Mouse (Mus musculus) kidney, adult 8-10 months (tissue): ENCODE measurements at regions not wholly inside any gene's neighbourhood (a gene's known extent, or its start where the extent isn't known, plus 50 kb on each side); places are given as distances from the start of the nearest gene placed in this dataset.
"Not testable (repeated sequence)": the region's sequence is repeated elsewhere in the genome, so short reads cannot be mapped to it uniquely, and the experiment has no call there.

Experiments
- DNase-seq, 2 experiments: peaks; one replicate each; pipeline ENCODE4 v3.0.0; 2022

GRCm38 (mm10) chr8:8919040-8919439, 228.7 kb upstream of the Arglu1 start:
- no peak for DNase-seq

GRCm38 (mm10) chr8:8907478-8908165, 217.3 kb upstream of the Arglu1 start:
- no peak for DNase-seq

GRCm38 (mm10) chr8:8892996-8893395, 202.7 kb upstream of the Arglu1 start:
- no peak for DNase-seq

- DNase-seq = no peak
Observed at GRCm38 (mm10) chr8:8877286-8877685, 187.0 kb upstream of the Arglu1 start.

GRCm38 (mm10) chr8:8876879-8877278, 186.6 kb upstream of the Arglu1 start:
- DNase-seq = no peak

- DNase-seq = no peak
Observed at GRCm38 (mm10) chr8:8876469-8876868, 186.1 kb upstream of the Arglu1 start.

- no peak for DNase-seq
Observed at GRCm38 (mm10) chr8:8871938-8872337, 181.6 kb upstream of the Arglu1 start.

- DNase-seq = no peak
Observed at GRCm38 (mm10) chr8:8871039-8871438, 180.7 kb upstream of the Arglu1 start.

GRCm38 (mm10) chr8:8870487-8870886, 180.2 kb upstream of the Arglu1 start:
- DNase-seq = no peak

GRCm38 (mm10) chr8:8869338-8869737, 179.0 kb upstream of the Arglu1 start:
- DNase-seq = no peak

- no peak for DNase-seq
Observed at GRCm38 (mm10) chr8:8867924-8868323, 177.6 kb upstream of the Arglu1 start.

- DNase-seq = no peak
Observed at GRCm38 (mm10) chr8:8867126-8867777, 176.9 kb upstream of the Arglu1 start.

- DNase-seq = no peak
Observed at GRCm38 (mm10) chr8:8862767-8863166, 172.4 kb upstream of the Arglu1 start.

- no peak for DNase-seq
Observed at GRCm38 (mm10) chr8:8861331-8861940, 171.1 kb upstream of the Arglu1 start.

- peak in 1 of 2 experiments; percentile 20 for DNase-seq
Observed at GRCm38 (mm10) chr8:8858636-8859035, 168.3 kb upstream of the Arglu1 start.

- DNase-seq = no peak
Observed at GRCm38 (mm10) chr8:8852656-8853366, 162.5 kb upstream of the Arglu1 start.

GRCm38 (mm10) chr8:8851271-8851670, 160.9 kb upstream of the Arglu1 start:
- DNase-seq = no peak

GRCm38 (mm10) chr8:8850766-8851165, 160.4 kb upstream of the Arglu1 start:
- no peak for DNase-seq

GRCm38 (mm10) chr8:8847579-8847978, 157.3 kb upstream of the Arglu1 start:
- no peak for DNase-seq

- DNase-seq = no peak
Observed at GRCm38 (mm10) chr8:8842326-8842725, 152.0 kb upstream of the Arglu1 start.

GRCm38 (mm10) chr8:8836166-8836565, 145.8 kb upstream of the Arglu1 start:
- DNase-seq = not testable (repeated sequence)

- no peak for DNase-seq
Observed at GRCm38 (mm10) chr8:8831306-8831705, 141.0 kb upstream of the Arglu1 start.

- no peak for DNase-seq
Observed at GRCm38 (mm10) chr8:8829230-8829629, 138.9 kb upstream of the Arglu1 start.

GRCm38 (mm10) chr8:8827555-8827954, 137.2 kb upstream of the Arglu1 start:
- DNase-seq = no peak
